Mouse (Mus musculus) urinary bladder, postnatal 4 days (tissue): ENCODE data around the gene Rpl10a.
A peak's percentile ranks its signal among the peaks of the same experiment; 100 is the strongest.
"Not testable (repeated sequence)": the region's sequence is repeated elsewhere in the genome, so short reads cannot be mapped to it uniquely, and the experiment has no call there.

Experiments
- DNase-seq, 2 experiments: peaks; one replicate each; pipeline ENCODE4 v3.0.0; 2021 to 2022; ENCODE audit warnings: low spot score in 2 of 2

Gene Rpl10a

GRCm38 (mm10) chr17:28358576-28359261 lies 30.4 kb downstream of the Rpl10a start:
- not testable (repeated sequence) for DNase-seq

GRCm38 (mm10) chr17:28360531-28361277 lies 32.4 kb downstream of the Rpl10a start:
- DNase-seq = no peak

- DNase-seq = no peak
These were observed 33.8 kb downstream of the Rpl10a start for GRCm38 (mm10) chr17:28361921-28362652.

GRCm38 (mm10) chr17:28362653-28363292 lies 34.5 kb downstream of the Rpl10a start:
- no peak for DNase-seq

GRCm38 (mm10) chr17:28363507-28363906 lies 35.2 kb downstream of the Rpl10a start:
- no peak for DNase-seq

GRCm38 (mm10) chr17:28365122-28365521 lies 36.9 kb downstream of the Rpl10a start, which contains the start of gene Tulp1:
Tulp1 (minus strand) TSS chr17:28365222.
- DNase-seq = no peak

GRCm38 (mm10) chr17:28368449-28368848 lies 40.2 kb downstream of the Rpl10a start:
- peak; percentile 70 to 88 for DNase-seq

- no peak for DNase-seq
These were observed 40.8 kb downstream of the Rpl10a start for GRCm38 (mm10) chr17:28369056-28369455.

- DNase-seq = no peak
These were observed 43.0 kb downstream of the Rpl10a start for GRCm38 (mm10) chr17:28371286-28371685.

- no peak for DNase-seq
These were observed 43.7 kb downstream of the Rpl10a start for GRCm38 (mm10) chr17:28371941-28372340.

- DNase-seq = peak in 1 of 2 experiments; percentile 40
These were observed 45.5 kb downstream of the Rpl10a start for GRCm38 (mm10) chr17:28373821-28374220.

- no peak for DNase-seq
These were observed 46.2 kb downstream of the Rpl10a start for GRCm38 (mm10) chr17:28374494-28374893.

GRCm38 (mm10) chr17:28375592-28376061 lies 47.4 kb downstream of the Rpl10a start:
- DNase-seq = no peak

GRCm38 (mm10) chr17:28380255-28380654 lies 52.0 kb downstream of the Rpl10a start:
- DNase-seq = no peak
